Mouse (Mus musculus) embryo, embryonic 10 days (tissue): Measurements from ENCODE around the gene Fmc1.
"Not testable (repeated sequence)": the region's sequence is repeated elsewhere in the genome, so short reads cannot be mapped to it uniquely, and the experiment has no call there.

Experiments used
- DNase-seq: peaks from one replicate; pipeline ENCODE4 v3.0.0-alpha.2; 2015; ENCODE audit warnings: low spot score

The Fmc1 gene

GRCm38 (mm10) chr6:38533428-38534405, at the start of gene Fmc1:
Gene Fmc1 (plus strand): TSS chr6:38533502.
- peak; percentile 98 for DNase-seq

- DNase-seq, result peak; percentile 70
Measured at GRCm38 (mm10) chr6:38492550-38492949, 40.8 kb upstream of the Fmc1 start.

GRCm38 (mm10) chr6:38495641-38496040, 37.7 kb upstream of the Fmc1 start:
- DNase-seq, result no peak

GRCm38 (mm10) chr6:38512096-38512495, 21.2 kb upstream of the Fmc1 start:
- DNase-seq, result no peak

- no peak for DNase-seq
Measured at GRCm38 (mm10) chr6:38512830-38513229, 20.5 kb upstream of the Fmc1 start.

DNA sequence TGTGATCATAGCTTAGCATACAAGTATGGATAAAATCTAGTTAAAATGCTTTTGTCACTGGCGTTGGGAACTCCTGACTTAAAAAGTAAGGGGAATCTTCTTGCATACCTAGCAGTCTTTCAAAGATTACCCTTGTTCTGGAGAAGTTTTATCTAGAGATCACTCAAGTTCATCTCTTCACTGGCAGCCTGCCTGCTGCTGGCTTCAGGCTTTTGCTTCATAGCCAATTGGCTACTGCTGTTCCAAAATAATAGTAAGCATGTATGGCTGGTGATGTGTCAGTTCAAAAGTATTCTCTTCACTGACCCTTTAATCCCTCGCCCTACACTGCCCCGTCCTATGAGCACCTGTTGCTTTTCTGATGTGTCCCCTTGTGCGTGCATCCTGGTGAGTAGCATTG, 18.1 kb upstream of the Fmc1 start:
- no peak for DNase-seq

- DNase-seq, result no peak
Measured at GRCm38 (mm10) chr6:38523851-38524250, 9.5 kb upstream of the Fmc1 start.

- peak; percentile 59 for DNase-seq
Measured at GRCm38 (mm10) chr6:38531211-38531820, 2.0 kb upstream of the Fmc1 start.

DNA sequence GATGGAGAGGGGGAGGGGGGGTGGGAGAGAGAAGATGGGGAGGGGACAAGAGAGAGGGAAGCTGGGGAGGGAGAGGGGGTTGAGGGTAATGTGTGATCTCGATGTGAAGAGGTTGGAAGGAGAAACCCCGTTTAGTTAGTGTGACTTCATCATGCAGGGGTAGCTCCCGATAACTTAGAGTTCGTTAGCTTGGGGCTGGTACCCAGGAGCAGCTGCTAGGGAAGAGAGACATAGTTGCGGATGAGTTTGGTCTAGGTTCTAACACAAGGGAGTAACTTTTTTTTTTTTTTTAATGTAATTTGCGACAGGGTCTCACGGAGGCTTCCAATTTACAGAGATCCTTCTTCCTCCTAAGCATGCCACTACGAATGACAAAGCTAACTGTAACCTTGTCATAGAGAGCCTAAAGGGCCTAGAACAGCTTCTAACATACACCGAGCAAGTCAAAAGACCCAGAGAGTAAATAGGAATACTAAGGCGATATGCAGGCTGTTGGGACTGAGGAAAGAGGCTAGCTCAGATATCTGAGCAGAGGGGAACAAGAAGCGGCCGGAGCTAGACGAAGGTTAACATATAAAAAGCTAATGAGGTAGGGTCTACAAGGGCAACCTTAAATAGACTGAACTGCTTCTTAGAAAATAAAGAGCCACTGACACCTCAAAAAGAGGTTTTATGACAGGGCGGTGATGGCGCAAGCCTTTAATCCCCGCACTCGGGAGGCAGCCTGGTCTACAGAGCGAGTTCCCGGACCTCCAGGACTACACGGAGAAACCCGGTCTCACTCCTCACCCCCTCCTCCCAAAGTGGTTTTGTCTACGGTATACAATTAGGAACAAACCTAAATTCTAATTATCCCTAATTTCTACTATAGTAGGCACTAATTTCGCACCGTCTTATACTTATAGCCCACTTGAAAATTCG, 542 bp upstream of the Fmc1 start:
- peak; percentile 23 for DNase-seq

DNA sequence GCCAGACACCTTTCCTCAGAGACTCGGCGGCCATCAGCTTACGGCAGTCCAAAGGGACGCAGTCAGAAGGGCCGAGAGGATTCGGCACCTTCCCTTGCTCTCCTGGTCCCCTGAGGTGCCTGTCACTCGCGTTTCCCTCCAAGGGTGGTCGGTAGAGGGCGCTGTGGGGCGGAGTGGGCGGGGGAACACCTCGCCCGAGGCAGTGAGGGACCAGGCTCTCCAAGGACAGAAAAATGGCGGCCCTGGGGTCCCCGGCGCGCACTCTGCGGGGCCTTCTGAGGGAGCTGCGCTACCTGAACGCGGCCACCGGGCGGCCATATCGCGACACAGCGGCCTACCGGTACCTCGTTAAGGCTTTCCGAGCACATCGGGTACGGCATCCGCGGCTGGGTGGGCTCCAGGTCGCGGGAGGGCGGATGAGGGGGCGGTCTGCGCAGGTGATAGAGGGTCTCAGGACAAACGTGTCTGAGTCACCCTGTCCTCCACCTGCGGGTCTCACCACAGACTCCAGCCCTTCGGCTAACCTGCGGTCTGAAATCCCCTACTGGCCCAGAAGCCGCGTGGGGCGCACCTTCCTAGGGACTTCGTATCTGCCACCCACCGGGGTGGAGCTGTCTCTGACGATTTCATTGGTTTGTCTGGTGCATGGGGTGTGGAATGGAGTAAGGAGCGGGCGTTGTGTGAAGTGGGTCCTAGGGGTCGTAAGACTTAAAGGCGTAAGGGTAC, 1.5 kb downstream of the Fmc1 start:
- peak; percentile 96 for DNase-seq

- no peak for DNase-seq
Measured at GRCm38 (mm10) chr6:38535366-38535690, 2.0 kb downstream of the Fmc1 start.

GRCm38 (mm10) chr6:38535788-38536187, 2.5 kb downstream of the Fmc1 start:
- no peak for DNase-seq

- DNase-seq, result not testable (repeated sequence)
Measured at GRCm38 (mm10) chr6:38544141-38544540, 10.8 kb downstream of the Fmc1 start.

GRCm38 (mm10) chr6:38547005-38547404, 13.7 kb downstream of the Fmc1 start:
- not testable (repeated sequence) for DNase-seq

- no peak for DNase-seq
Measured at GRCm38 (mm10) chr6:38547707-38548106, 14.4 kb downstream of the Fmc1 start.

DNA sequence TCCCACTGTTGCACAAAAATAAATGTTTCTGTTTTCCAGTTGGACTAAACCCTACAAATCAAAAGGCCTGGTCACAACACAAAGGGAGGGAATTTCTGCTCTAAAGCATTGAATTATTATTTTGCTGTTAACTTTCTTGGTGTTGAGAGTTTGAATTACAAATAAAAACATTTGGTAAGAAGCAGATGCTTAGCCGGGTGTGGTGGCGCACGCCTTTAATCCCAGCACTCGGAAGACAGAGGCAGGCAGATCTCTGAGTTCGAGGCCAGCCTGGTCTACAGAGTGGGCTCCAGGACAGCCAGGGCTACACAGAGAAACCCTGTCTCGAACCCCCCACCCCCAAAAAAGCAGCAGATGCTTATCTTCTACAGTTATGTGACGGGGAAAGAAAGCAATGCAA, 15.3 kb downstream of the Fmc1 start:
- not testable (repeated sequence) for DNase-seq

GRCm38 (mm10) chr6:38549840-38550239, 16.5 kb downstream of the Fmc1 start:
- not testable (repeated sequence) for DNase-seq

GRCm38 (mm10) chr6:38550250-38551061, 17.2 kb downstream of the Fmc1 start:
- peak; percentile 71 for DNase-seq

- DNase-seq, result peak; percentile 99
Measured at GRCm38 (mm10) chr6:38551062-38551988, 18.0 kb downstream of the Fmc1 start, which contains the start of gene Luc7l2. Gene Luc7l2 (plus strand): TSS chr6:38551334.
